Mouse (Mus musculus): ENCODE measurements around the gene Smg6. TPM values are rescaled to one million over a fixed set of nuclear protein-coding genes. Genes with fewer than 3 reads are reported as not detected.

Smg6 gene
- polyA plus RNA-seq, 1 experiment from 2014 or later, result 11.3 TPM

DNA sequence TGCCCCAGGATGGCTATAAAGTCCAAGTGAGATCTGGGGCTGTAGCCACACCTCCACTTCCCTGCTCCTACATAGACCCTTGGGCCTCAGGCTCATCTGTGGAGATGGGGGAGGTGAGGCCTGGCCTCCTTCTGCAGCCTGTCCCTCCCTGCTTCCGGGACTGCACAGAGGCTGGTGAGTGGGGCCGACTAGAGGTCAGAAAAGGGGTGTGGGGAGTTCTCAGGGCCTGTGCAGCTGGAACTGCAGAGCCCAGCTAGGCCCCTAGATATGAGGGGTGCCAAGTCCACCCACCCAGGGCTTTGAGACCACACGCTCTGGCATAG, 222.2 kb downstream of the Smg6 start:
- Histone ChIP-seq H3K36me3 (ENCODE audit: control insufficient read depth, insufficient read depth, low read length) (peaks cover 6% of the 10 kb centered on the region), H3K4me2 (no peak overlapping the region), H3K4me1 (ENCODE audit: control insufficient read depth, insufficient read depth, low read length) (peaks cover 27% of the 10 kb centered on the region), H3K9ac (ENCODE audit: low read depth, low read length) (no peak overlapping the region; the same call in 1 of the 2 replicates), H3K4me3 (ENCODE audit: low read depth, low read length) (no peak overlapping the region), H3K27ac (ENCODE audit: low read depth, low read length) (peak overlapping the region; percentile 63), H3K9me3 (replicated peaks; ENCODE audit: control insufficient read depth, low read length) (no peaks in the 10 kb centered on the region), H3K27me3 (ENCODE audit: control insufficient read depth, insufficient read depth, low read length) (no peaks in the 10 kb centered on the region)
- peak; percentile 62; the same call in 1 of the 2 replicates for ATAC-seq (replicated peaks; ENCODE audit: insufficient number of reproducible peaks, low FRiP score, low TSS enrichment)
- WGBS (ENCODE audit: insufficient replicate concordance), result 30% methylated on average over 3 of the region's 3 CpGs

DNA sequence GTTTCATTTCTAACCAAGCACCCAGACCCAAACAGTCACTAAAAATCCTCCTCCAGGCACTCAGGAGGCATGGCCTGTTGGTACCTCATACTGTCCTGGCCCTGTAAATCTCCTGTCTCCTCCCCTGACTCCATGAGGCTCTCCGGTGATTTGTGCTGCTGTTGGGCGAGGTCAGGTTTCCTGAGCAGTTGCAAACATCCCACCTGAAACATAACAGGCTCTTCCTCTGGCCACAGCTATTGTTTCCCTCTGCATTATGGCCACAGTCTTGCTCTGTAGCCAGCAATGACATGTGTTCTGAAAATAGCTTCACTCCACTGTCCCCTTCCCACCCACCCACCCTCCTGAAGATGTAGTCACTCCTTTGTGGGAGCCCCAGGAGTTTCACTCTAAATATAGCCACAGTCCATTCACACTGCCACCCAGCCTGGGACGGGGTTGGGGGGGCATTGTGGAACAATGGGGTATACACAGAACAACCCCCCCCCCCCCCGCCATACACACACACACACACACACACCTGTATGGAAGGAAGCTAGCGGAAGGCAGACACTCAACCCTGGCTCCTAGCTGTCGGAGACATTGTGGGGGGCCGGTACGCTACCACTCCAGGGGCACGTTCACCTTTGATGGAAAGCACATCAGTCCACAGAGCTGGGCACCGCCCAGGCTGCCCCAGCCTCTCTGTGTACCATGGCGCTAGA, 222.9 kb downstream of the Smg6 start:
- ATAC-seq (replicated peaks; ENCODE audit: insufficient number of reproducible peaks, low FRiP score, low TSS enrichment), result no peak
- Histone ChIP-seq H3K36me3 (ENCODE audit: control insufficient read depth, insufficient read depth, low read length) (peaks cover 6% of the 10 kb centered on the region), H3K4me3 (ENCODE audit: low read depth, low read length) (no peak overlapping the region), H3K9me3 (replicated peaks; ENCODE audit: control insufficient read depth, low read length) (no peaks in the 10 kb centered on the region), H3K27me3 (ENCODE audit: control insufficient read depth, insufficient read depth, low read length) (no peaks in the 10 kb centered on the region), H3K27ac (ENCODE audit: low read depth, low read length) (peak overlapping the region; percentile 63), H3K4me2 (no peak overlapping the region), H3K4me1 (ENCODE audit: control insufficient read depth, insufficient read depth, low read length) (peaks cover 28% of the 10 kb centered on the region), H3K9ac (ENCODE audit: low read depth, low read length) (no peak overlapping the region; the same call in 1 of the 2 replicates)
- 76% methylated on average over 11 of the region's 11 CpGs for WGBS (ENCODE audit: insufficient replicate concordance)

GRCm38 (mm10) chr11:75150346-75150745, 224.7 kb downstream of the Smg6 start:
- 86% methylated on average over 1 of the region's 1 CpGs for WGBS (ENCODE audit: insufficient replicate concordance)
- Histone ChIP-seq H3K27ac (ENCODE audit: low read depth, low read length) (no peak overlapping the region), H3K4me2 (no peak overlapping the region), H3K4me1 (ENCODE audit: control insufficient read depth, insufficient read depth, low read length) (peaks cover 30% of the 10 kb centered on the region), H3K9ac (ENCODE audit: low read depth, low read length) (no peak overlapping the region), H3K36me3 (ENCODE audit: control insufficient read depth, insufficient read depth, low read length) (peaks cover 3% of the 10 kb centered on the region; the same call in 1 of the 2 replicates), H3K27me3 (ENCODE audit: control insufficient read depth, insufficient read depth, low read length) (no peaks in the 10 kb centered on the region), H3K4me3 (ENCODE audit: low read depth, low read length) (no peak overlapping the region), H3K9me3 (replicated peaks; ENCODE audit: control insufficient read depth, low read length) (no peaks in the 10 kb centered on the region)
- no peak for ATAC-seq (replicated peaks; ENCODE audit: insufficient number of reproducible peaks, low FRiP score, low TSS enrichment)

DNA sequence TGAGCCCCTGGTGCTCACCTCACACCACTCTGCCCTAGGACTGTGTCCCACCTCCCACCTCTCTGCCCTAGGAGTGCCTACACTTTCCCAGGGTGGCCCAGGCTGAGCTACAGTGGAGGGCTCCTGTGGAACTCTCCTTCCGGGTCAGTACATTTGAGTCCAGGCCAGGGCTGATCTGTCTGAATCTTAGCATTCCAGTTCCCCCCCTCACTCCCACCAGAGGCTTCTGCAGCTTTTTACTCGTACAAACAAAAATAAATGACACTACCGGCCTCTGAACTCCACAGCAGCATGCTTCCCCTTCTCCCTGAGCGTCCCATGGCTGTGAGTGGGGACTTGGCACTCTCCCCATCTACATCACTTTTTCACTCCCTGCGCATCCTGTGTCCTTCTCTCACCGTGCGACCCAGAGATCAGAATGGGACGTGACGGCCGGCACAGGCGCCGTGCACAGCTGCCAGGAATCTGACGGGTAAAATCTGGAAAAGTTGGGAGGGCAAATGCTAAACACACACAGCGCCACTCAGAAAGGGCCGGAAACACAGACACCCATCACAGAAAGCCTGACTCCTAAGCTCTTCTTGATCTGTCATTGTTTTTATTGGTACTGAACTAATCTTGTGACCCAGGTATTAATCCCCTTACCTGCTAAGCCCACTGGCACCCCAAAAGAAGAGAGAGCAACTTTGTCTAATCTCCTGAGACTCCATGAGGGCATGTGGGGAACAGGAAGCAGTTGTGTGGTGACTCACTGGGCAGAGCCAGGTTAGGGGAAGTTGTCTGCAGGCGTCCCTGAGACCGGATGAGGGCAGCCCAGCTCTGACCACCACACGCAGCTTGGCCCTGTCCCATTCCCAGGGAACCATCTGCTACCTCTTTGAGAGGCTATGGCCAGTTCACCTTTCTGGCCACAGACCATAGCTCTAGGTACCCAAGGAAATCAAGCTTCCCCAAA, 227.3 kb downstream of the Smg6 start:
- H3K27ac ChIP-seq (ENCODE audit: low read depth, low read length), result 0 out of 2 replicates have a peak overlapping the region, but pooled peaks have one; percentile 46
- no peak overlapping the region for H3K4me3 ChIP-seq (ENCODE audit: low read depth, low read length)
- H3K4me2 ChIP-seq, result no peak overlapping the region
- 0 out of 2 replicates have a peak overlapping the region, but pooled peaks have one; percentile 28 for H3K9ac ChIP-seq (ENCODE audit: low read depth, low read length)
- no peaks in the 10 kb centered on the region for H3K27me3 ChIP-seq (ENCODE audit: control insufficient read depth, insufficient read depth, low read length)
- peaks cover 33% of the 10 kb centered on the region for H3K4me1 ChIP-seq (ENCODE audit: control insufficient read depth, insufficient read depth, low read length)
- no peak for ATAC-seq (replicated peaks; ENCODE audit: insufficient number of reproducible peaks, low FRiP score, low TSS enrichment)
- 66% methylated on average over 18 of the region's 18 CpGs for WGBS (ENCODE audit: insufficient replicate concordance)
- H3K9me3 ChIP-seq (replicated peaks; ENCODE audit: control insufficient read depth, low read length), result no peaks in the 10 kb centered on the region
- H3K36me3 ChIP-seq (ENCODE audit: control insufficient read depth, insufficient read depth, low read length), result peaks cover 3% of the 10 kb centered on the region

- Histone ChIP-seq H3K27me3 (ENCODE audit: control insufficient read depth, insufficient read depth, low read length) (no peaks in the 10 kb centered on the region), H3K9ac (ENCODE audit: low read depth, low read length) (no peak overlapping the region), H3K9me3 (replicated peaks; ENCODE audit: control insufficient read depth, low read length) (no peaks in the 10 kb centered on the region), H3K4me3 (ENCODE audit: low read depth, low read length) (no peak overlapping the region), H3K4me2 (no peak overlapping the region), H3K27ac (ENCODE audit: low read depth, low read length) (no peak overlapping the region), H3K36me3 (ENCODE audit: control insufficient read depth, insufficient read depth, low read length) (peaks cover 4% of the 10 kb centered on the region), H3K4me1 (ENCODE audit: control insufficient read depth, insufficient read depth, low read length) (peaks cover 26% of the 10 kb centered on the region)
- no peak for ATAC-seq (replicated peaks; ENCODE audit: insufficient number of reproducible peaks, low FRiP score, low TSS enrichment)
- WGBS (ENCODE audit: insufficient replicate concordance), result 75% methylated on average over 6 of the region's 6 CpGs
Measured at GRCm38 (mm10) chr11:75154053-75154585, 228.5 kb downstream of the Smg6 start.

GRCm38 (mm10) chr11:75155985-75156384, 230.4 kb downstream of the Smg6 start:
- WGBS (ENCODE audit: insufficient replicate concordance), result 50% methylated on average over 6 of the region's 6 CpGs
- 0 out of 2 replicates have a peak overlapping the region, but pooled peaks have one; percentile 22 for H3K9ac ChIP-seq (ENCODE audit: low read depth, low read length)
- ATAC-seq (replicated peaks; ENCODE audit: insufficient number of reproducible peaks, low FRiP score, low TSS enrichment), result no peak

GRCm38 (mm10) chr11:75156416-75156815, 230.8 kb downstream of the Smg6 start:
- no peaks in the 10 kb centered on the region for H3K27me3 ChIP-seq (ENCODE audit: control insufficient read depth, insufficient read depth, low read length)
- H3K4me3 ChIP-seq (ENCODE audit: low read depth, low read length), result no peak overlapping the region
- no peak overlapping the region for H3K27ac ChIP-seq (ENCODE audit: low read depth, low read length)
- no peaks in the 10 kb centered on the region for H3K9me3 ChIP-seq (replicated peaks; ENCODE audit: control insufficient read depth, low read length)
- WGBS (ENCODE audit: insufficient replicate concordance), result 44% methylated on average over 5 of the region's 5 CpGs
- peaks cover 30% of the 10 kb centered on the region for H3K4me1 ChIP-seq (ENCODE audit: control insufficient read depth, insufficient read depth, low read length)
- no peak for ATAC-seq (replicated peaks; ENCODE audit: insufficient number of reproducible peaks, low FRiP score, low TSS enrichment)
- 0 out of 2 replicates have a peak overlapping the region, but pooled peaks have one; percentile 22 for H3K9ac ChIP-seq (ENCODE audit: low read depth, low read length)
- no peak overlapping the region for H3K4me2 ChIP-seq
- H3K36me3 ChIP-seq (ENCODE audit: control insufficient read depth, insufficient read depth, low read length), result peaks cover 14% of the 10 kb centered on the region

More at GRCm38 (mm10) chr11:75155985-75156384, 230.4 kb downstream of the Smg6 start:
- peaks cover 26% of the 10 kb centered on the region for H3K4me1 ChIP-seq (ENCODE audit: control insufficient read depth, insufficient read depth, low read length)
- no peak overlapping the region for H3K27ac ChIP-seq (ENCODE audit: low read depth, low read length)
- peaks cover 14% of the 10 kb centered on the region for H3K36me3 ChIP-seq (ENCODE audit: control insufficient read depth, insufficient read depth, low read length)
- no peaks in the 10 kb centered on the region for H3K27me3 ChIP-seq (ENCODE audit: control insufficient read depth, insufficient read depth, low read length)
- H3K4me2 ChIP-seq, result no peak overlapping the region
- H3K4me3 ChIP-seq (ENCODE audit: low read depth, low read length), result no peak overlapping the region
- H3K9me3 ChIP-seq (replicated peaks; ENCODE audit: control insufficient read depth, low read length), result no peaks in the 10 kb centered on the region

- Histone ChIP-seq H3K36me3 (ENCODE audit: control insufficient read depth, insufficient read depth, low read length) (peaks cover 14% of the 10 kb centered on the region), H3K9me3 (replicated peaks; ENCODE audit: control insufficient read depth, low read length) (no peaks in the 10 kb centered on the region), H3K4me1 (ENCODE audit: control insufficient read depth, insufficient read depth, low read length) (peaks cover 34% of the 10 kb centered on the region), H3K27me3 (ENCODE audit: control insufficient read depth, insufficient read depth, low read length) (no peaks in the 10 kb centered on the region), H3K27ac (ENCODE audit: low read depth, low read length) (no peak overlapping the region), H3K4me3 (ENCODE audit: low read depth, low read length) (no peak overlapping the region), H3K4me2 (no peak overlapping the region), H3K9ac (ENCODE audit: low read depth, low read length) (no peak overlapping the region)
- ATAC-seq (replicated peaks; ENCODE audit: insufficient number of reproducible peaks, low FRiP score, low TSS enrichment), result no peak
- 47% methylated on average over 4 of the region's 4 CpGs for WGBS (ENCODE audit: insufficient replicate concordance)
Measured at GRCm38 (mm10) chr11:75157037-75157436, 231.4 kb downstream of the Smg6 start.

All from heart, embryonic 11.5 days (tissue).